In genomic region chr2:170154738-170155088, GRCm38 (mm10) we compare ENCODE assay signal across 9 mouse cellular contexts. TPM values are rescaled to one million over a fixed set of nuclear protein-coding genes. Genes with fewer than 3 reads are reported as not detected.
DNase-seq lines count a peak whose midpoint lies in the region; ATAC-seq and TF ChIP-seq lines count a peak whose summit lies in the region.
"Had no signal": no experiment of that assay in that cellular context is flagged by ENCODE, and none has a peak within 500 bp of the region (broad histone marks: within the 10 kb centered on the region; RNA-seq: fewer than 3 reads in every experiment).

No protein-coding gene starts in this region.

- peak overlapping the region; percentile 53 for H3K4me3 ChIP-seq in heart, embryonic 13.5 days
- H3K4me3 ChIP-seq in ES-Bruce4 (ENCODE audit: low read depth, low read length) (peak overlapping the region; percentile 35), macrophage (ENCODE audit: inconsistent target) (peak overlapping the region; percentile 32)
- H3K4me3 ChIP-seq in forebrain, postnatal 0 days (ENCODE audit: low read depth, low read length) = peak overlapping the region; percentile 28

- H3K4me2 ChIP-seq in heart, embryonic 13.5 days = peak overlapping the region; percentile 78
- peak overlapping the region; percentile 55 for H3K4me2 ChIP-seq in forebrain, postnatal 0 days (ENCODE audit: low read depth)

- no peaks in the 10 kb centered on the region for H3K79me2 ChIP-seq in macrophage (ENCODE audit: inconsistent target)

- no peak for ATAC-seq in heart, embryonic 13.5 days (ENCODE audit: extremely low read depth, insufficient number of reproducible peaks, low FRiP score, low TSS enrichment)
- ATAC-seq in forebrain, postnatal 0 days = no peak
- no peak for ATAC-seq in frontal cortex, adult (ENCODE audit: low TSS enrichment)

- no peak for TF ChIP-seq POLR2A in ES-Bruce4 (IDR thresholded peaks at IDR 0.05; ENCODE audit: insufficient read depth, low read length)

- WGBS in heart, embryonic 13.5 days = 8% methylated on average over 5 of the region's 5 CpGs
- 13% methylated on average over 5 of the region's 5 CpGs for WGBS in forebrain, postnatal 0 days
- 2% methylated on average over 5 of the region's 5 CpGs for WGBS in macrophage (ENCODE audit: missing documents)

- H3K27ac ChIP-seq in heart, embryonic 13.5 days (replicated peaks) = peak overlapping the region; percentile 93
- H3K27ac ChIP-seq in ES-Bruce4 (ENCODE audit: insufficient read depth, low read length) (peak overlapping the region; percentile 52; the same call in 1 of the 2 replicates), macrophage (peak overlapping the region; percentile 93)
- H3K27ac ChIP-seq in forebrain, postnatal 0 days (ENCODE audit: low read depth, low read length) = no peak overlapping the region

- H3K9me3 ChIP-seq in heart, embryonic 13.5 days = no peaks in the 10 kb centered on the region
- no peaks in the 10 kb centered on the region for H3K9me3 ChIP-seq in ES-Bruce4 (replicated peaks; ENCODE audit: control insufficient read depth, insufficient read depth, low read length, poor library complexity, severe bottlenecking)
- no peaks in the 10 kb centered on the region for H3K9me3 ChIP-seq in forebrain, postnatal 0 days (ENCODE audit: low read length)

- DNase-seq in heart, postnatal 10 days = no peak
- no peak for DNase-seq in forebrain, postnatal 0 days
- DNase-seq in spleen, adult 18-20 months = no peak
- DNase-seq in embryo, embryonic 10 days (ENCODE audit: low spot score) = no peak
- DNase-seq: cerebellum, adult 9-11 months had no signal

- H3K9ac ChIP-seq in heart, embryonic 13.5 days = peak overlapping the region; percentile 73
- peak overlapping the region; percentile 59; the same call in 1 of the 2 replicates for H3K9ac ChIP-seq in ES-Bruce4 (ENCODE audit: low read depth, poor library complexity, severe bottlenecking)
- peak overlapping the region; percentile 41; the same call in 1 of the 2 replicates for H3K9ac ChIP-seq in forebrain, postnatal 0 days

- no peak for TF ChIP-seq CTCF in ES-Bruce4 (IDR thresholded peaks at IDR 0.05; ENCODE audit: low read depth, low read length)
- no peak for TF ChIP-seq CTCF in forebrain, postnatal 0 days (IDR thresholded peaks at IDR 0.05; ENCODE audit: low read depth)

- TF ChIP-seq EP300 in ES-Bruce4 (IDR thresholded peaks at IDR 0.05; ENCODE audit: insufficient read depth, low read depth, low read length) = no peak

- H3K36me3 ChIP-seq in heart, embryonic 13.5 days = no peaks in the 10 kb centered on the region
- no peaks in the 10 kb centered on the region for H3K36me3 ChIP-seq in ES-Bruce4 (ENCODE audit: control insufficient read depth, insufficient read depth, low read length, poor library complexity, severe bottlenecking)
- no peaks in the 10 kb centered on the region for H3K36me3 ChIP-seq in forebrain, postnatal 0 days (ENCODE audit: insufficient read depth)
- H3K36me3 ChIP-seq in macrophage (ENCODE audit: inconsistent target) = no peaks in the 10 kb centered on the region

- intact Hi-C loops in heart, postnatal 10 days (cut with DNase I) = loop anchor here (2.0 to 5.0 kb wide), 3 partner anchors 26 to 64 kb away; no protein-coding TSS in a partner anchor

- H3K4me1 ChIP-seq in heart, embryonic 13.5 days = peaks cover 43% of the 10 kb centered on the region
- no peaks in the 10 kb centered on the region for H3K4me1 ChIP-seq in ES-Bruce4 (ENCODE audit: control insufficient read depth, insufficient read depth, low read length)
- no peaks in the 10 kb centered on the region; the same call in 1 of the 2 replicates for H3K4me1 ChIP-seq in forebrain, postnatal 0 days (ENCODE audit: insufficient read depth)

- no peaks in the 10 kb centered on the region for H3K27me3 ChIP-seq in heart, embryonic 13.5 days (replicated peaks)
- no peaks in the 10 kb centered on the region for H3K27me3 ChIP-seq in ES-Bruce4 (ENCODE audit: control insufficient read depth, insufficient read depth, low read length, poor library complexity, severe bottlenecking)
- H3K27me3 ChIP-seq in forebrain, postnatal 0 days (ENCODE audit: insufficient read depth, low read length) = no peaks in the 10 kb centered on the region

RNA-seq across cellular contexts. Expression of gene Zfp217, which starts 6.8 kb away (rescaled TPM):
- polyA plus RNA-seq in heart, embryonic 13.5 days (2015; fragmentation: Nextera tagmentation; extraction: Ambion mirVana) = 2.4 and 3.0 TPM in 2 replicates
- 10 to 100 TPM; 14.4 to 17.7 TPM for total RNA-seq in heart, postnatal 10 days (2021)
- polyA plus RNA-seq in ES-Bruce4 (2011; ENCODE audit: insufficient read depth, insufficient read length, low read depth, missing spikeins) = 39.6 and 39.9 TPM in 2 replicates
- 3.3 and 3.5 TPM in 2 replicates for total RNA-seq in forebrain, postnatal 0 days (2014; rRNA removed)
- 0.28 and 0.64 TPM in 2 replicates for polyA plus RNA-seq in forebrain, postnatal 0 days (2015; fragmentation: Nextera tagmentation; extraction: Ambion mirVana)
- total RNA-seq in macrophage (2018; cell fraction: chromatin; rRNA removed) = 10 to 100 TPM; 28.8 to 85.5 (median 55.0) TPM
- total RNA-seq in macrophage (2018; cell fraction: cytosol; rRNA removed) = 10 to 100 TPM in 25 of 26 experiments, 1 to 10 TPM in 1; 8.5 to 44.7 (median 31.6) TPM
- 100 to 1,000 TPM in 1 of 26 experiments, 10 to 100 TPM in 25; 26.3 to 107 (median 56.6) TPM for total RNA-seq in macrophage (2018; cell fraction: nucleus; rRNA removed)
- polyA plus RNA-seq in macrophage (2018) = 14.1 to 29.4 TPM (median 16.9 TPM) in 3 replicates
